Mouse (Mus musculus) mouse trophoblast stem cell (cell line): ENCODE results near the gene Baz1b.

Source experiments
- in situ Hi-C, 2 experiments: fragments of 300-500 bp; cut with MseI, MboI; formaldehyde crosslinking; loops; 2 replicates in 1 of 2; 3 replicates in 1 of 2; pipeline ENCODE4 v1.15.1; 2025

Gene Baz1b

DNA sequence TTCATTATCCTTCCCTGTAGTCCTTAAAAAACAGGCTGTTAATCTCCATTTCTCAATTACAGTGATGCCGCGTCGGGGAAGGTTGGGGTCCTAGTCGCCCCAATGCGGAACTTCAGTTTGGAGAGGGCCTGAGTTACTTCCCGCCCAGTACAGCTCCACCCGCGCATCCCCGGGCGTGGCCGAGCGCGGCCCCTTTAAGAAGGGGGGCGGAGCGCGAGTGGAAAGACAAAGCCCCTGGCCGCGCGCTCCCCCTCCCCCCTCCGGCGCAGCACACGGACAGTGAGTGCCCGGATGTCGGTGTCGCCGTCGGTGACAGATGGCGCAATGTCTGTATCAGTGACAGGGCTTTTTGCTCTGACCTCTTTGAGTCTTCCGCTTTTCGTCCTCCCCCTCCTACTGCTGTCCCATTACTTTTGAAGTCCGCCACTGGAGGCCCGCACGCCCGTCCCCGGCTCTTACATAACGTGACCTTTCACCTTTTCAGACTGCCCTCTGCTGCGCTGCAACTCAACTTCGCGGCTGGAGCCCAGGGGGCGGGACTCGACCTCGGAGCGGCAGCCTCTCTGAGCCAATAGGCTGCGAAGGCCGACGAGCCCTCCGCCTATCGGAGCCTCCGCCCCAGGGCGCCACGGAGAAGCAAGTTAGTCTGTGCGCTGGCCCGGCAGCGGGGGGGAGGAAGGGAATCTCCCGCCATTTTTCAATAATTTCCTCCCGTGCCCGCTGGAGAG lies at the start of gene Baz1b:
TSS of gene Baz1b (plus strand) at position 644 of the 728 bp plus-strand sequence.
- in situ Hi-C loops, result no loop called here

GRCm38 (mm10) chr5:135139881-135140280 lies 47.2 kb upstream of the Baz1b start:
- in situ Hi-C loops, result no loop called here

- in situ Hi-C loops, result no loop called here
Observed at GRCm38 (mm10) chr5:135144469-135144868, 42.6 kb upstream of the Baz1b start.

DNA sequence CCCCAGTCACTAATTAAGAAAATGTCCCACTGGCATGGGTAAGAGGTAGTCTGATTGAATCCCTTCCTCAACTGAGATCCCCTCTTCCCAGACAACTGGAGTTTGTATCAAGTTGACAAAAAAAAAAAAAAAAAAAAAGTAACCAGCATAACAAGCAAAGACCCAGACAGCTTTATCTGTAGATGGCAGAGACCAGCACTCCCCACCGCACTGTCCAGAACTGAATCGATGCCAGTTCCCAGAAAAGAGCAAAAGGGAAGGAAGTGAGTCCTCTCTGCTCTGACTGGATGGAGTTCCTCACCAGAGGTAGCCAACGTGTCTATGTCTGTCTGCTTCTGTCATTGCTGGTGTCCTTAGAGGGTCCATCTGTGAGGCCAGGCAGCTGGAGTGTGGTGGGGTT lies 41.5 kb upstream of the Baz1b start:
- in situ Hi-C loops, result no loop called here

DNA sequence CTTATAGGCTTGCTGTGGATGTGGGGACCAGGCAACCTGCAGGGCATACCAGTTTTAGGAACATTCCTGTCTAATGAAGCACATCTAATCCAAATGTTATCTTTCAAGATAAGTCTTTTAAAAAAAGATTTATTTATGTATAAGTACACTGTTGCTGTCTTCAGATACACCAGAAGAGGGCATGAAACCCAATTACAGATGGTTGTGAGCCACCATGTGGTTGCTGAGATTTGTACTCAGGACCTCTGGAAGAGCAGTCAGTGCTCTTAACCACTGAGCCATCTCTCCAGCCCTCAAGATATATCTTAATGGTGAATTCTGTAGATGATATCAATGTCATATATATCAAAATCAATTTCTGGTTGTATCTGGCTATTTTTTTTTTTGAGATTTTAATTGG lies 41.1 kb upstream of the Baz1b start:
- in situ Hi-C loops, result no loop called here

- in situ Hi-C loops, result no loop called here
Observed at GRCm38 (mm10) chr5:135148715-135149052, 38.4 kb upstream of the Baz1b start.

DNA sequence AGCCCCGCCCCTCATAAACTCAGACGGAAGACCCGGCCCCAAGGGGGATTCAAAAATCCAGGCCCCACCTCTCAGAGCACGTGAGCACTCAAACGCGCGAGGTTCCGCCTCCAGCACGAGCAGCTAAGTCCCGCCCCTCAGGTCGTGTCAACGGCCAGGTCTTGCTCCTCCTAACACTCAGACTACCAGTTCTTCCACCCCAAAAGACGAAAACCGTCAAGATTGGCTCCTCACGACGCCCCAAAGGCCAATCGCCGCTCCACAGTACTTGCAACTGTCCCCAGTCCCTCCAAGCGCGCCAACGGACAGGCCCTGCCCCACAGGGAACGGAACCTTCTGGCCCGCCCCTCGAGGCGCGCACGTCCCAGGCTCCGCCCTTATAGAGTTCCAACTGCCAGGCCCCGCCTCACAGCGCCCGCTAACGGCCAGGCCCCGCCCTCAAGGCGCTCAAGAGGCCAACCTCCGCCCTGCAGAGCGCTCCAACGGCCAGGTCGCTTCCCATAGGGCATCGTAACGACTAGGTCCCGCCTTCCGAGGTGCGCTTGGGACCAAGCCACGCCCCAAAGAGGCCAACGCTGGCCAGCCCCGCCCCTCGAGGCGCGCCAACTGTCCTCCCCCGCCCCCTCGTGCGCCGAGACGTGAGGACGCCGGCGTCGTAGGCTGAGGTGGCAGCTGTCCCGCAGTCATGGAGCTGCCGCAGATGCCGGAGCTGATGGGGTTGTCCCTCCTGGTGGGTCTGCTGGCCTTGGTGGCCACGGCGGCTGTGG lies 37.8 kb upstream of the Baz1b start, which contains the start of gene Tbl2:
TSS of gene Tbl2 (plus strand) at position 605 of the 767 bp plus-strand sequence.
- in situ Hi-C loops, result no loop called here

DNA sequence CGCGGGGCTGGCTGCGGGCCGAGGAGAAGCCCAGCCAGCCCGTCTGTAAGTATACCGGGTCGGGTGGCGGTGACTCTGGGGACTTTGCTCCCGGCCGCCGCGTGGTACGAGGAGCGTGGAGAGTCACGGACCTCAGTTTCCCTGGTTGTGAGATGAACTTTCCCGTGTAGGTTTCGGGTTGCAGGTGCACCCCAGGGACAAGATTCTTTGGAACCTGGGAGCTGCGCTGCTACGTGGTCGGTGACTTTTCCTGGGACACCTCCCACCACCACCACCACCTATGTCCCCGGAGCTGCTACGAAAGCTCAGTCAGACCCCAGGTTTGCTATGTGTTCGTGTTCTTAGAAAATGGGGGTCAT lies 37.3 kb upstream of the Baz1b start:
- in situ Hi-C loops, result no loop called here

DNA sequence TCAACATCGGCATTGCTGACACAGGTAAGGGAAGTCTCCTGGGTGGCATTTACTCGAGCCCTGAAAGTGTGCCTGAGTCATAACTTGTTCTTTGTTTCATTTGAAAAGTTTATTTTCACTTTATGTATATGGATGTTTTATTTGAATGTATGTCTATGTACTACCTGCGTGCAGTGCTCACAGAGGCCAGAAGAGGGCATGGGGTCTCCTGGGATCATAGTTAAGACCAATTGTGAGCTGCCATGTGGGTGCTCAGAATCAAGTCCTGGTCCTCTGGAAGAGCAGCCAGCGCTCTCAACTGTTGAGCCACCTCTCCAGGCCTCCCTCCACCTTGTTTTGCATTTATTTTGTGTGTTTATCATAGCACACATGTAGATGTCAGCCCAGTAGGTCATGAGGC lies 30.6 kb upstream of the Baz1b start:
- in situ Hi-C loops, result no loop called here

GRCm38 (mm10) chr5:135161221-135161620 lies 25.8 kb upstream of the Baz1b start:
- in situ Hi-C loops, result no loop called here

GRCm38 (mm10) chr5:135161650-135162049 lies 25.4 kb upstream of the Baz1b start:
- in situ Hi-C loops, result no loop called here

DNA sequence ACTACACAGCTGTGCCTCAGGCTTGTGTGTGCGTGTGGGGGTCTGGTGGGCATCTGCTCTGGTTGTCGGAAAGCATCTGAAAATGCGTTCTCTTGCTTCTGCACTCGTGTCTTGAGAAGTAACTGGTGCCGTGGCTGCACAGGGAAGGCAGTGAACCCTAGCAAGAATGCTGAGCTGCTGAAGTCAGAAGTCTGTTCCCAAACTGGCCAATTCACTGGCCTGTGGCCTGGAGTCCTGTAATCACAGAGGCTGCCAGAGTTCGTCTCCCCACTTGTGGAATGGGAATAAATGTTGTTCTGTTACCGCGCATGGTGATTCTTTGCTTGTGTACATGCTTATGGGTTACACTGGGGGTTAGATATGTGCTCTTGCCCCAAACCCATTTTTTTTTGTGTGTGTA lies 24.7 kb upstream of the Baz1b start:
- in situ Hi-C loops, result no loop called here

DNA sequence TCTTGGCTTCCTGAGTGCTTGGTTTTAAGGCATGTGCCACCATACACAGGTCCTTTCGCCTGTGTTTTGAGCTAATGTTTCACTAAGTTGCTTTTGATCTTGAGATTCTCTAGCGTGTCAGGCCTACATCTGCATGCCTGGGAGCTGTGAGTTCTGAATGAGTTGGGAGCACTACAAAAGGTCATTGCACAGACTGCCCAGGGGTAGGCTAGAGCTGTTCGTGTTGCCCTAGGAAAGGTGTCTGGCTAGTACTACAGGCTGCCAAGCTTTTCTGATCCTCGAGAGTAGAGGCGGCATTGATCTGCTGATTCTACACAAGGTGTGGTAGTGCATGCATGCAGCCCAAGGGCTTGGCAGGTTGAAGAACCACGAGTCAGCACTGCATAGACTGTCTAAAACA lies 24.2 kb upstream of the Baz1b start:
- in situ Hi-C loops, result no loop called here

DNA sequence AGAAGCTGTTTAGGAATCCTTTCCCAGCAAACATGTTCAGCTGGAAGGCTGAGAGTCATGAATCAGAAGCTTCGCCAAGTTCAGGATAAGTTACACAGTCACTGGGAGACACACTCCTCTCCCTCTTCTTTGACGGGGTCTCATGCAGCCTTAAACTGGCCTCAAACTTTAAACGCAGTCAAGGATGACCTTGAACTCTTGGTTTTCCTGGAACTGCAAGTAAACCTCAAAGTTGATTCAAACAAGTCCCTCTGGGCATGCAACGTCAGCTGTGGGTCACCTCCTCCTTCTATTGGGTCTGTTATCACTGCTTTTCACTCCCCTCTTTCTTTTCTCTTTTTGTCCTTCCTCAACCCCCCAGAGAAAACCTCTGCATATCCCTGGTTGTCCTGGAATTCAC lies 20.2 kb upstream of the Baz1b start:
- in situ Hi-C loops, result no loop called here

- in situ Hi-C loops, result no loop called here
Observed at GRCm38 (mm10) chr5:135167469-135167868, 19.6 kb upstream of the Baz1b start.

- in situ Hi-C loops, result no loop called here
Observed at GRCm38 (mm10) chr5:135168063-135169062, 18.7 kb upstream of the Baz1b start, which contains the start of gene Bcl7b. TSS of gene Bcl7b (plus strand) at chr5:135168283.

DNA sequence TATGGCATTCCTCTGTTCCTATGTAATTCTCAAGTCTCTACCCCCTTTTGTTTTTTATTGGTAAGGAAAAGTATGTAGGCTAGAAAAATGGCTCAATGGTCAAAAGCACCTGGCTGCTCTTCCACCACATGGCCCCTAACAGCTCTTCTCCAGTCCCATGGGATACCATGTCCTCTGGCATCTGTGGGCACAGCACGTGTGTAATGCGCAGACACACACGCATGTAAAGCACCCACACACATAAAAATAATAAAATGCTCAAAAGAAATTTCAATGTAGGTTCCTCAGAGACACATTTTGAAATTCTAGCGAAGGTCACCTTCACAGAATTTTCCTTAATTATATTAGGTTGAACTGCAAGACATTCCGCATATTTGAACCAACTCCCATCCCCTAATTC lies 17.6 kb upstream of the Baz1b start:
- in situ Hi-C loops, result no loop called here

DNA sequence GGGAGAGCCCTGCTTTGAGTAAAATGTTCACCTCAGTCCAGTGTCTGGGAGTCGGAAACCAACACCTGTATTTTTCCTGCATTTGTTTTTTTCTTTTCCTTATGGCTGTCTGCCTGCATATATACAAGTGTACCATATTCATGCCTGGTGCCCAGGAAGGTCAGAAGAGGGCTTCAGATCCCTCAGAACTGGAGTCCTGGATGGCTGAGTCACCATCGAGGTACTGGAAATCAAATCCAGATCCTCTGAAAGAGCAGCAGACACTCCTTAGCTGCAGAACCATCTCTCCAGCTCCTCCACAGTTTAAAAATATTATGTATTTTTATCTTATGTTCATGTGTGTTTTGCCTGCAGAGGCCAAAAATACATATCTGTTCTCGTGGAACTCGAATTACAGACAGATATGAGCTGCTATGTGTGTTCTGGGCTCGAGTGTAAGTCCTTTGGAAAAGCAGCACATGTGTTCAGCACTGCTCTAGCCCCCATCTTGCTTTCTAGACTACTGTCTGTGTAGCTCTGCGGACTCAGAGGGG lies 15.3 kb upstream of the Baz1b start:
- in situ Hi-C loops, result no loop called here

- in situ Hi-C loops, result no loop called here
Observed at GRCm38 (mm10) chr5:135172986-135173385, 14.1 kb upstream of the Baz1b start.

DNA sequence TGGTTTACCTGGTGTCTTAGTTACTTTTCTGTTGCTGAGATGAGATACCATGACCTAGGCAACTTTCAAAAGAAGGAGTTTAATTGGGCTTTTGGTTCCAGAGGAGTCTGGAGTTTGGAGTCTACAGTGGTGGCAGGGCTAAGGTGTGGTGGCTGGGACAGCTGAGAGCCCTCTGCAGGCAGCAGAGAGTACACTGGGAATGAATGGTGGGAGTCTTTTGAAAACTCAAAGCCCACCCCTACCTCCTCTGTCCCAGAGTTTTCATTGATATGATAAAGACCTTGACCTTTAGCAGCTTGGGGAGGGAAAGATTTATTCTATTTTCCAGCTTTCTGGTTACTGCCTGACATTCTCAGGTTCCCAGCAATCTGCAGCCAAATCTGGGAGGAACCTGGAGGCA lies 12.0 kb upstream of the Baz1b start:
- in situ Hi-C loops, result no loop called here

GRCm38 (mm10) chr5:135178523-135178922 lies 8.5 kb upstream of the Baz1b start:
- in situ Hi-C loops, result no loop called here

DNA sequence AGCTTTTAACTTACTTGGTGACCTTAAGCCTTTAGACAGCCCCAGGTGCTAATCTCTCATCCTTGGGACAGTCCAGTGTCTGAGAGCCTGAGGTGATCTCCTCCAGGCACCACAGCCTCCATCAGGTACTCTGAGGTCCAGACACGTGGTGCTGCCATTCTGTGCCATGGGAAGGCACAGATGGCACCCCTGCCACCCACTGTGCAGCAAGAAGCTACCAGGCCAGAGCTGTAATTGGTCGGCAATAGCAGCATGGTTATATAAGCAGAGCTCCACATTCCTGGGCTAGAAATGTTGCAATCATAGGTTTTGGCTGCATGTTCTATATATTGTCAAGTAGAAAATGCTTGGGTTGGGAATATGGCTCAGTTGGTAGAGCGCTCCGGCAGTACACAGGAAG lies 8.1 kb upstream of the Baz1b start:
- in situ Hi-C loops, result no loop called here
